Mouse (Mus musculus) liver, postnatal 0 days (tissue): ENCODE measurements around the gene Inpp5d. TPM values are rescaled to one million over a fixed set of nuclear protein-coding genes. Genes with fewer than 3 reads are reported as not detected.

Experiments used
- ATAC-seq: fragments of 200-750 bp; cut with Nextera tagmentation; 2 replicates; pipeline ENCODE4 v1.8.0; 2017; ENCODE audit warnings: mild to moderate bottlenecking, moderate library complexity
- DNase-seq: peaks from one replicate; pipeline ENCODE4 v3.0.0-alpha.2; 2016
- H3K27ac ChIP-seq: fragments of 300-500 bp; sonication (generic); 2 replicates; pipeline ENCODE4 v1.5.1; 2014; ENCODE audit warnings: antibody characterized with exemption, moderate library complexity, mild to moderate bottlenecking, low read depth
- H3K27me3 ChIP-seq: fragments of 300-500 bp; sonication (generic); 2 replicates; pipeline ENCODE4 v1.6.1; 2014; ENCODE audit warnings: low read length, control low read depth, mixed read lengths; ENCODE audit not compliant: insufficient read depth
- H3K36me3 ChIP-seq: fragments of 300-500 bp; sonication (generic); replicated peaks from 2 replicates; pipeline ENCODE4 v1.6.1; 2014; ENCODE audit warnings: mild to moderate bottlenecking, control low read depth, low read length, moderate library complexity, mixed read lengths; ENCODE audit not compliant: insufficient read depth
- H3K4me1 ChIP-seq: fragments of 300-500 bp; sonication (generic); 2 replicates; pipeline ENCODE4 v1.6.1; 2014; ENCODE audit warnings: antibody characterized with exemption, mild to moderate bottlenecking, control low read depth; ENCODE audit not compliant: insufficient read depth
- H3K4me2 ChIP-seq: fragments of 300-500 bp; sonication (generic); 2 replicates; pipeline ENCODE4 v1.6.1; 2014; ENCODE audit warnings: low read depth, mild to moderate bottlenecking, low read length, moderate library complexity, mixed read lengths
- H3K4me3 ChIP-seq: fragments of 300-500 bp; sonication (generic); 2 replicates; pipeline ENCODE4 v1.5.1; 2014; ENCODE audit warnings: low read depth, low read length
- H3K9ac ChIP-seq: fragments of 300-500 bp; sonication (generic); replicated peaks from 2 replicates; pipeline ENCODE4 v1.6.1; 2014; ENCODE audit warnings: mild to moderate bottlenecking, moderate library complexity
- H3K9me3 ChIP-seq: fragments of 300-500 bp; sonication (generic); 2 replicates; pipeline ENCODE4 v1.6.1; 2016; ENCODE audit warnings: mild to moderate bottlenecking, control low read depth, low read length, mixed read lengths
- CTCF ChIP-seq: sonication (generic); IDR thresholded peaks from 2 replicates; pipeline ENCODE4 v1.5.1; 2016; ENCODE audit warnings: antibody characterized with exemption, low read depth
- EP300 ChIP-seq: IDR thresholded peaks from 2 replicates; pipeline ENCODE4 v1.6.1; 2016; ENCODE audit warnings: antibody characterized with exemption, low read depth, mild to moderate bottlenecking
- WGBS: fragments of 180-500 bp; shearing (Covaris S2); extraction: QIAGEN DNeasy Blood & Tissue Kit; methylation state at CpG from one replicate; pipeline ENCODE4 v1.1.7; 2014; ENCODE audit not compliant: insufficient replicate concordance; 5-methylcytosine and 5-hydroxymethylcytosine counted together
- polyA plus RNA-seq: library from polyadenylated mRNA; unstranded; fragments of >200 nt; fragmentation: Nextera tagmentation; extraction: Ambion mirVana; gene quantifications from 2 replicates; pipeline ENCODE4 v1.2.1, GENCODE M21; 2015

Inpp5d gene
- polyA plus RNA-seq, 1 experiment from 2014 or later, result 13.3 TPM

DNA sequence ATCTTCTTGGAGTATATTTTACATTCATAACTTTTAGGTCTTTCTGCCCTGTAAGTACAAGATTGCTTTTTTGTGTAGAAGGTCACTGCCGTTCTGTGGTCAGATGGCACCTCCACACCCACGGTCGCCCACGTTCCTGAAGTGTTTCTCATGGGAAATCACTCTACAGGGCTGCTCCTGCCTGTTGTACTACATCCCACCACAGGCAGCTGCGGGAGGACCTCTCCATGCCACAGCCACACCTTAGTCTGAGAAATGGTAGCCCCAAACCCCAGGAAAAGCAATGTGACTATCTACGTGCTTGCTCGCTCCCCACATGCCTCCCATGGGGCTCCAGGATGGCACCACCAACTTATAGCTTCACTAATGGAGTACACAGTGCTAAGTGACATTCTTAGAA, 48.2 kb downstream of the Inpp5d start:
- DNase-seq, result no peak
- Histone ChIP-seq H3K27me3 (no peaks in the 10 kb centered on the region), H3K4me1 (no peaks in the 10 kb centered on the region), H3K9me3 (peaks cover 5% of the 10 kb centered on the region; the same call in 1 of the 2 replicates), H3K9ac (no peak overlapping the region), H3K36me3 (peaks cover 17% of the 10 kb centered on the region), H3K4me3 (no peak overlapping the region), H3K27ac (no peak overlapping the region), H3K4me2 (no peak overlapping the region)
- ATAC-seq, result no peak
- TF ChIP-seq CTCF (no peak), EP300 (no peak)
- 85% methylated on average over 7 of the region's 7 CpGs for WGBS

DNA sequence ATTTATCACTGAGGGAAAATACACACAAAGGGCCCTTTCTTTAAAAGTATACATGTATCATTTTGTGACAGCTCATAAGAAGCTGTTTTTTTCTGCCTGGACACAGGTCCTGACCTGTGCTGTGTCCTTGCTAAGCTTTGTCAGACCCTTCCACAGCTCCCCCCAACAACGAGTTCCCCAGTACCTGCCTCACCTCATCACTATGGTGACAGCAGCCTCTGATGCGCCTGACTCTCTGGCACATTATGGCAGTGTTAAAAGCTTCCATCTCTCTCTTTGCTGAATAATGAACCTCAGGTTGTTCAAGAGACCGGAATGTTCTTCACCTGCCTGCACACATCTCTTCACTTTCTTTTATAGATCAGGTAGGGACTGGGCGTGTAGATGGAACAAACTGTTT, 51.4 kb downstream of the Inpp5d start:
- Histone ChIP-seq H3K4me1 (no peaks in the 10 kb centered on the region), H3K27ac (no peak overlapping the region), H3K27me3 (no peaks in the 10 kb centered on the region), H3K9me3 (no peaks in the 10 kb centered on the region), H3K4me3 (no peak overlapping the region), H3K9ac (no peak overlapping the region), H3K4me2 (no peak overlapping the region), H3K36me3 (peaks cover 14% of the 10 kb centered on the region)
- WGBS, result 77% methylated on average over 4 of the region's 4 CpGs
- ATAC-seq, result no peak
- no peak for DNase-seq
- no peak for TF ChIP-seq EP300
- no peak for TF ChIP-seq CTCF

DNA sequence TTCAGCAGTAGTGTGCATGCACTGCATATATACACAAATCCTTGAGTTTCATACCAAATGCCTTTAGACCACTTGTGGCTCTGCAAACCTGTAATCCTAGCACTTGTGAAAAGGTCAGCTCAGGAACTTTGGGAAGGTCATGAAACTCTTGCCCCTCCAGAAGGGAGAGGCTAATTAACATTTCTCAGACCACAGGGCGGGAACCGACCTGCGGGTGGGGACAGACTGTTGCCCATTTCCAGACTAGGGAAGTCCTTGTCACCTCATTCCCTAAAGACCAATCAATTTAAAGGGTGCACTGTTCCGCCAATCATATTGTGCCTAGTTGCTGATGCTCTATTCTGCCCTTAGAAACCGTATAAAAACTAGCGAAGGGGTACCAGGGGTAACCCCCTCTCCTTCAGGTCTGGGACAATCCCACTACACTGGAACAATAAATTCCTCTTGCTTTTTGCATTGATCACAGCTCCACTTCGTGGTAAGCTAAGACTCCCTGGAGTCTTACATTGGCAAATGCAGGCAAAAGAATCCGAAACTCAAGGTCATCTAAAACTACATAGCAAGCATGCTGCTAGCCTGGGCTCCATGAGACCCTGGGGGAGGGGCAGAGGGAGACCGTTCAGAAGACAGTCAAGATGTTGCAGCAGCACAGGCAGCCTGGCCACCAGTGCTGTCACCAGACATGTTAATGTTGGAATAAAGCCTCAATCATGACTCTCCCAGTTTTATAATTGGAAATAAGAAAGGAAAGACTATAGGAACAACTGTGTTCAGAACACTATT, 53.9 kb downstream of the Inpp5d start:
- no peak for TF ChIP-seq CTCF
- TF ChIP-seq EP300, result no peak
- Histone ChIP-seq H3K9ac (no peak overlapping the region), H3K4me1 (no peaks in the 10 kb centered on the region), H3K27me3 (no peaks in the 10 kb centered on the region), H3K36me3 (peaks cover 15% of the 10 kb centered on the region; the same call in 1 of the 2 replicates), H3K4me3 (no peak overlapping the region), H3K9me3 (no peaks in the 10 kb centered on the region), H3K27ac (no peak overlapping the region), H3K4me2 (no peak overlapping the region)
- WGBS, result 75% methylated on average over 9 of the region's 9 CpGs
- DNase-seq (no peak), ATAC-seq (no peak)

DNA sequence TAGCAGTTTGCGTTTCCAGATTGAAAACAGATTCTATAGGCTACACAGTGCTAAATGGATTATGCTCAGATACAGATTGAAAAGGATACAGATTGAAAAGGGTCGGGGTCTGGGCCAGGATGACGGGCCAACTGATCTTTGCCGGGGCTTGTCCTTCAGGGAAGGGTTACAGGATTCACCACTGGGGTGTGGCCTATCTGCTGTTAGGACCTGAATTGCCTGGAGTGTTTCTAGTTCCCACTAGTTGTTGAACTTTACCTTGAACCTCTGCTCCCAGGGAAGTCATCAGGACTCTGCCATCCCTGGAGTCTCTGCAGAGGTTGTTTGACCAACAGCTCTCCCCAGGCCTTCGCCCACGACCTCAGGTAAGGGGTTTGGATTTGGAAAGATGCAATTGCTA, 55.9 kb downstream of the Inpp5d start:
- Histone ChIP-seq H3K4me1 (no peaks in the 10 kb centered on the region), H3K9ac (no peak overlapping the region), H3K4me2 (no peak overlapping the region), H3K27me3 (no peaks in the 10 kb centered on the region), H3K4me3 (no peak overlapping the region), H3K27ac (no peak overlapping the region), H3K9me3 (no peaks in the 10 kb centered on the region), H3K36me3 (peaks cover 6% of the 10 kb centered on the region; the same call in 1 of the 2 replicates)
- DNase-seq (no peak), ATAC-seq (no peak)
- TF ChIP-seq CTCF (no peak), EP300 (no peak)
- WGBS, result 82% methylated on average over 6 of the region's 6 CpGs

DNA sequence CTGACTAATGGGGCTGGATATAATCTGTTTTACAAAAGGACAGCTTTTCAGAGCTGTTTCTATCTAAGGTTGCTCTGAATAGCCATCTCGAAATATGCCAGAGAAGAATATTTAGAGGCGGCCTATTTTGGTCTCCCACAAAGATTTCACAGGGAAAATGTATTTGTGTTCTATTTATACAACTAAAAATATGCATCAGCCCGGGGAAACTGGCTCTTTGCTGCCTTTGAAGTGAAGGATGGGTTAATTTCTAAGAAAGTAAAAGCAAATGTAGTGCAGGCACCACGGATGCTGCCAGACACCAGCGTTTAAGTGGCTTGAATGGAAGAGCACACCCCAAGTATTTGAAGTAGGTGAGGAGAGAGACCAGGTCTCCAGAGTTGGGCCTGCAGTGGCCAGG, 59.0 kb downstream of the Inpp5d start:
- no peaks in the 10 kb centered on the region for H3K4me1 ChIP-seq
- H3K9me3 ChIP-seq, result no peaks in the 10 kb centered on the region
- ATAC-seq (no peak), DNase-seq (no peak)
- no peak overlapping the region for H3K4me3 ChIP-seq
- no peak overlapping the region for H3K27ac ChIP-seq
- TF ChIP-seq EP300 (no peak), CTCF (no peak)
- WGBS, result 81% methylated on average over 5 of the region's 5 CpGs
- no peak overlapping the region for H3K4me2 ChIP-seq
- no peaks in the 10 kb centered on the region for H3K27me3 ChIP-seq
- peaks cover 15% of the 10 kb centered on the region for H3K36me3 ChIP-seq
- H3K9ac ChIP-seq, result no peak overlapping the region

DNA sequence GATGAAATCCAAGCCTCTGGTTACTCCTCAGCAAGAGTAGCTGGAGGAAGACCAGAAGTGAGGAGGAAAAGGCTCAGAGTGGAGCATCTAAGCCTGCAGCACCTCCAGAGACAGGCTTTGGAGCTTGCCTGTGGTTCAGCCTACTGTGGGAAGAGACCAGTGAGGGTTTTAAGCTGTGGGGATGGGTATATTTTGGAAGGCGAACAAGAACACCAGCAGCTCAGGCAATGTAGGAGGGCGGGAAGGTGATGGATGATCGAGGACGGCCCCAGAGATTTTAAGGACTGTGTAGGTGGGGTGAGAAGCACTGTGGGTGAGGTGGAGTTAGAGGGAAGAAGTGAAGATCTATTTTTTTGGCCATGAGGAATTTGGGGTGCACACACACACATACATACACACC, 60.8 kb downstream of the Inpp5d start:
- H3K4me1 ChIP-seq, result no peaks in the 10 kb centered on the region
- H3K27ac ChIP-seq, result no peak overlapping the region
- ATAC-seq (no peak), DNase-seq (no peak)
- no peak overlapping the region for H3K4me2 ChIP-seq
- WGBS, result 79% methylated on average over 4 of the region's 4 CpGs
- H3K27me3 ChIP-seq, result no peaks in the 10 kb centered on the region
- peaks cover 21% of the 10 kb centered on the region for H3K36me3 ChIP-seq
- H3K4me3 ChIP-seq, result no peak overlapping the region
- no peaks in the 10 kb centered on the region for H3K9me3 ChIP-seq
- TF ChIP-seq EP300 (no peak), CTCF (no peak)
- H3K9ac ChIP-seq, result no peak overlapping the region
